8 mouse cellular contexts compared by ENCODE assay signal in genomic region chr1:120120141-120120968, GRCm38 (mm10). TPM values are rescaled to one million over a fixed set of nuclear protein-coding genes. Genes with fewer than 3 reads are reported as not detected.
DNase-seq lines count a peak whose midpoint lies in the region; ATAC-seq and TF ChIP-seq lines count a peak whose summit lies in the region.

No protein-coding gene starts in this region.

- H3K36me3 ChIP-seq in intestine, embryonic 16.5 days (ENCODE audit: control insufficient read depth, insufficient read depth, low read length): peaks cover 9% of the 10 kb centered on the region
- peaks cover 38% of the 10 kb centered on the region for H3K36me3 ChIP-seq in liver, embryonic 13.5 days
- peaks cover 10% of the 10 kb centered on the region for H3K36me3 ChIP-seq in neural tube, embryonic 12.5 days

- peak overlapping the region; percentile 96 for H3K27ac ChIP-seq in intestine, embryonic 16.5 days (ENCODE audit: low read length)
- peak overlapping the region; percentile 91 for H3K27ac ChIP-seq in liver, embryonic 13.5 days
- 0 out of 2 replicates have a peak overlapping the region, but pooled peaks have one; percentile 46 for H3K27ac ChIP-seq in neural tube, embryonic 12.5 days

- no peaks in the 10 kb centered on the region for H3K9me3 ChIP-seq in intestine, embryonic 16.5 days (ENCODE audit: control insufficient read depth, low read length)
- H3K9me3 ChIP-seq in liver, embryonic 13.5 days (replicated peaks): no peaks in the 10 kb centered on the region
- no peaks in the 10 kb centered on the region for H3K9me3 ChIP-seq in neural tube, embryonic 12.5 days

- H3K27me3 ChIP-seq in Patski: no peaks in the 10 kb centered on the region
- no peaks in the 10 kb centered on the region for H3K27me3 ChIP-seq in intestine, embryonic 16.5 days (replicated peaks; ENCODE audit: control insufficient read depth, insufficient read depth, low read length)
- no peaks in the 10 kb centered on the region for H3K27me3 ChIP-seq in liver, embryonic 13.5 days
- H3K27me3 ChIP-seq in neural tube, embryonic 12.5 days (replicated peaks): no peaks in the 10 kb centered on the region

- CTCF ChIA-PET in Patski (lab: Charles Lee): no interaction called here

- peaks cover 28% of the 10 kb centered on the region for H3K4me1 ChIP-seq in intestine, embryonic 16.5 days (ENCODE audit: control insufficient read depth, insufficient read depth, low read length)
- peaks cover 69% of the 10 kb centered on the region for H3K4me1 ChIP-seq in liver, embryonic 13.5 days (replicated peaks)
- peaks cover 32% of the 10 kb centered on the region for H3K4me1 ChIP-seq in neural tube, embryonic 12.5 days

- intact Hi-C loops in gastrocnemius, postnatal 36 days (cut with DNase I): no loop called here

- in situ Hi-C loops in Patski (cut with MboI; ENCODE audit: low pct_unique_long_range_greater_than_20kb): no loop called here

- ATAC-seq in Patski: peak; percentile 42
- ATAC-seq in intestine, embryonic 16.5 days: peak; percentile 79
- ATAC-seq in liver, embryonic 13.5 days (ENCODE audit: low read depth): peak; percentile 66
- peak; percentile 57 for ATAC-seq in neural tube, embryonic 12.5 days (ENCODE audit: low FRiP score, low read depth)
- no peak for ATAC-seq in monocyte, adult 5-6 weeks (replicated peaks; ENCODE audit: insufficient number of reproducible peaks, low FRiP score, low TSS enrichment, poor library complexity, severe bottlenecking)

- POLR2A ChIA-PET in Patski (lab: Charles Lee): interaction anchor here (1.1 kb wide), 1 partner anchor 10 kb away, joined by 5 read pairs; no protein-coding TSS in a partner anchor

- H3K4me2 ChIP-seq in intestine, embryonic 16.5 days (ENCODE audit: low read depth, low read length): peak overlapping the region; percentile 79
- peak overlapping the region; percentile 88 for H3K4me2 ChIP-seq in liver, embryonic 13.5 days
- peak overlapping the region; percentile 85 for H3K4me2 ChIP-seq in neural tube, embryonic 12.5 days (replicated peaks)

- WGBS in intestine, embryonic 16.5 days: 3% methylated on average over 24 of the region's 24 CpGs
- 8% methylated on average over 24 of the region's 24 CpGs for WGBS in liver, embryonic 13.5 days (ENCODE audit: insufficient replicate concordance)
- WGBS in neural tube, embryonic 12.5 days: 5% methylated on average over 24 of the region's 24 CpGs

- no peak for TF ChIP-seq CTCF in Patski (IDR thresholded peaks at IDR 0.05)

- H3K4me3 ChIP-seq in intestine, embryonic 16.5 days (ENCODE audit: low read length): peak overlapping the region; percentile 72
- peak overlapping the region; percentile 76 for H3K4me3 ChIP-seq in liver, embryonic 13.5 days (replicated peaks)
- peak overlapping the region; percentile 59 for H3K4me3 ChIP-seq in neural tube, embryonic 12.5 days

- DNase-seq in 3134 (ENCODE audit: extremely low read depth, insufficient read length, low spot score): peak; percentile 69
- no peak for DNase-seq in Patski (ENCODE audit: low read depth, low spot score)
- peak; percentile 80 for DNase-seq in embryo, embryonic 10 days (ENCODE audit: low spot score)
- DNase-seq in gastrocnemius, postnatal 36 days: peak; percentile 21 to 45
- DNase-seq in liver, embryonic 13.5 days: peak; percentile 30

- peak overlapping the region; percentile 79 for H3K9ac ChIP-seq in intestine, embryonic 16.5 days (ENCODE audit: low read depth, low read length)
- peak overlapping the region; percentile 82 for H3K9ac ChIP-seq in liver, embryonic 13.5 days
- H3K9ac ChIP-seq in neural tube, embryonic 12.5 days: peak overlapping the region; percentile 74

RNA-seq across cellular contexts. Expression of gene Dbi, which starts 0.5 kb away (rescaled TPM):
- 680 TPM for polyA plus RNA-seq in Patski (2021)
- total RNA-seq in gastrocnemius, postnatal 36 days (2021): 100 to 1,000 TPM; 143 to 145 TPM
- 1,842 and 2,069 TPM in 2 replicates for polyA plus RNA-seq in intestine, embryonic 16.5 days (2015; fragmentation: Nextera tagmentation; extraction: Ambion mirVana)
- 581 and 610 TPM in 2 replicates for polyA plus RNA-seq in liver, embryonic 13.5 days (2015; fragmentation: Nextera tagmentation; extraction: Ambion mirVana)
- polyA plus RNA-seq in neural tube, embryonic 12.5 days (2016; fragmentation: Nextera tagmentation; extraction: Ambion mirVana): 1,341 and 1,419 TPM in 2 replicates
- 183 to 239 TPM (median 190 TPM) in 3 replicates for total RNA-seq in monocyte, adult 5-6 weeks (2017)

RNA-seq across cellular contexts. Expression of gene 3110009E18Rik, which starts 0.6 kb away (rescaled TPM):
- 10.6 TPM for polyA plus RNA-seq in Patski (2021)
- total RNA-seq in gastrocnemius, postnatal 36 days (2021): 1 to 10 TPM; 3.2 to 4.8 TPM
- polyA plus RNA-seq in intestine, embryonic 16.5 days (2015; fragmentation: Nextera tagmentation; extraction: Ambion mirVana): 13.2 and 14.6 TPM in 2 replicates
- 12.6 and 12.7 TPM in 2 replicates for polyA plus RNA-seq in liver, embryonic 13.5 days (2015; fragmentation: Nextera tagmentation; extraction: Ambion mirVana)
- polyA plus RNA-seq in neural tube, embryonic 12.5 days (2016; fragmentation: Nextera tagmentation; extraction: Ambion mirVana): 15.8 and 18.6 TPM in 2 replicates
- total RNA-seq in monocyte, adult 5-6 weeks (2017): 3.0 to 10.3 TPM (median 8.4 TPM) in 3 replicates

RNA-seq across cellular contexts. Expression of gene Tmem37, which starts 46.5 kb away (rescaled TPM):
- polyA plus RNA-seq in Patski (2021): 59.6 TPM
- total RNA-seq in gastrocnemius, postnatal 36 days (2021): 10 to 100 TPM in 1 of 2 experiments, 1 to 10 TPM in 1; 8.5 to 13.7 TPM
- polyA plus RNA-seq in intestine, embryonic 16.5 days (2015; fragmentation: Nextera tagmentation; extraction: Ambion mirVana): 108 and 129 TPM in 2 replicates
- 46.4 and 52.5 TPM in 2 replicates for polyA plus RNA-seq in liver, embryonic 13.5 days (2015; fragmentation: Nextera tagmentation; extraction: Ambion mirVana)
- 6.8 TPM in 2 replicates for polyA plus RNA-seq in neural tube, embryonic 12.5 days (2016; fragmentation: Nextera tagmentation; extraction: Ambion mirVana)
- 3.2 to 9.4 TPM (median 8.2 TPM) in 3 replicates for total RNA-seq in monocyte, adult 5-6 weeks (2017)

Comparison
In these comparisons a context has a peak if more than half of its experiments do, and no peak if none do; other contexts are left out.
1. H3K27ac ChIP-seq: peak in every context shown above with its lines; median percentile 96 in intestine, embryonic 16.5 days; 91 in liver, embryonic 13.5 days; 46 in neural tube, embryonic 12.5 days.